Mouse (Mus musculus) cerebellum, adult 18-20 months (tissue): Measurements from ENCODE around the gene 5730522E02Rik.

ENCODE experiments used
- DNase-seq, 2 experiments: peaks; one replicate each; pipeline ENCODE4 v3.0.0; 2021

5730522E02Rik gene

DNA sequence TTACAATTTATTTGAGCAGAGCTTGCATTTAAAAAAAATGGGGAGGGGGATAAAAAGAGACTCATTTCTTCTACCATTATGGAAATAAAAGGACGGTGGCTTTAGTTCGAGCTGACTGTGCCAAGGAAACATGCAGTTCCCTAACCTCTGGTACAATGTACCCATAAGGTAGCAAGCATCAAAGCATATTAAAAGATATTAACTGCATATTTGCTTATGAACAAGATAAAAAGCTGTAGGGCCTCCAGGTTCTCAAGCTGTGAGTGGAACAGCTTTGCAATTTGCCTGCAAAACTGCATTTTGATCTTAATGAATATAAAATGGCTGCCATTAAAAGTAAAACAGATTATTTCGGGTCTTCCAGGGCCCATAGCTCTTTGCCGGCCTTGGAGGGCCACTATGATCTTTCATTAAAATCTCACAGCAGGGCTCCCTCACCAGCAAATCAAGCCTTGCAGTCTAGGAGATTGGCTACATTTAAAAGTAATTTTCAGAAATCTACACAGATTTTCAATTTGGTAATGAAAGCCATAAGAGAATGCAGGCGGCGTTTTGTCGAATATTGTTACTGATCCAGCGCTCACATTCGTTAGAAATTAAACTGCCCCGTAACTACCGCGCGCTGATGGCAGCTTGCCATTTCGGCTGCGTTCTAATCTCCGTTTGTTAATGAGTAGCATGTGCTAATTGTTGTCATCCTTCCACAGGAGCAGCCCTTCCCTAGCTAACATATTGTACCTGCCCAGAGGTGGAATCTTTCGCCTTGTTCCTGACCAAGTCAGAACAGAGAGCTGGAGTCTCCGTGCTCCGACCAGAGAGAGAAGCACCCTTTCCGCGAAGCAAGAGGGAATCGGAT, 565.6 kb downstream of the 5730522E02Rik start:
- DNase-seq, result no peak

DNA sequence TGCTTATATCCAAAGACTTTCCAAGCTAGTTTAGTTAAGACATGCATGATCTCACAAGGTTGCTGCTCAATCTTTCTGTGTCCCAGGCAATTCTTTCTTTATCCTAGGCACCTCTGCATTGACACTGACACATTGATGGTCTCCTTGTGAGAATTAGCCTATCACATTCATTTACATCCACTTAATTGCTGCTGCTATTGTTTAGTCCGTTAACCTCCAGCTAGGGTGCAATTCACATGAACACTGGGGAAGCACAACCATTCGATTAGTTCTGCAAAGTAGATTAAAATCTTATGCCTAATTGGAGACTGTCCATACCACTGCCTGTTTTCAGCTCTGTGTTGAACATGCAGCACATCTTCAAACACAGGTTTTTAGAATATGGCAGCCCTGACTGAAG, 603.7 kb downstream of the 5730522E02Rik start:
- DNase-seq, result no peak

DNA sequence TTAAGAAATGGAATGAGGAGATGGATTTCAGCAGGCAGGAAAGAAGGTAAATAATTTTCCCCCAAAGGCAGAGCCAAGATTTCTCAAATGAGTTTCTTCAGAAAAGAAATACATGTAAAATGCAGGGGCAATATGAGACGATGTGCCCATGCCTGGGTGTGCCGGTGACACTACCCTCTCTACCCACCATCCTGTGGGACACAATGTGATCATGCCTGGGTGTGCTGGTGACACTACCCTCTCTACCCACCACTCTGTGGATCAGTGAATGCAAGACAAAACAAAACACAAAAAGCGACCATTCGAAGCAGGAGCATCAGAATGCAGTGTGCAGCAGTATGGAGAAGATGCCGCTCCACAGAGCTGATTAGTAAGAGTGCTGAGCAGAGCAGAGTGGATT, 610.5 kb downstream of the 5730522E02Rik start:
- DNase-seq, result no peak

DNA sequence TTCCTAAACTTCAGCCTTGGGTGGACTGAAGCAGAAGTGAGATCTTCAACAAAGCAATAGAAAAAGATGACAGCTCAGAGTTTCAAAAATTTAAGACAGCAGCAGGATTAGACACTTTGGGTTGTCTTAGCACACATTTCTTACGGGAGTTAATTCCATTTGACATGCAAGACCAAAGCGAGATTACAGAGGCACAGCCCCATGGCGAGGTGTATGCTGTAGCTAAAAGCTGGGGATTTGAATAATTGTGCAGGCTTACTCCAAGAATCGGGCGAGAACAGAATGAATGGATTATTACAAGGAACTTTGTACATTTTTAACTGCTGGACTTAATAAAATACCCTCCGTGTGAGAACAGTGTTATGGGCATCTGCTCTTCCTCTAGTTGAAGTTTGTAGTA, 615.3 kb downstream of the 5730522E02Rik start:
- DNase-seq, result no peak

DNA sequence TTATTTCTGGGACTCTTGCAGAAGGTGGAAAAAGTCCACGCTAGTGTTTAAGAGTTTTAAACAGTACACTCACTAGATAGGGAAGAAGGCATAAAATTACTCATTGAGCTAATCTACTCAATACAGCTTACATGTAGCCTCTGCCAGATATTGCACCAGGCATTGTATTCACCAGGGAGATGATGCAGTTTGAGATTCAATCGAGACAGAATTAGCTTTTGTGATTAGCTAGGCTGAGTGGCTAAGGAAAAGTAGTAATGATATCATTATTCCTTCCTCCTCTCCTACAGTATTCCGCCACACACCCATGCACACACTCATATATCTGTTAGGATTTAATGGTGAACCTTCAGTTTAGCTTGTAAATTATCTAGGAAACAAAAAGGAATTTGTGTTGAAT, 615.8 kb downstream of the 5730522E02Rik start:
- DNase-seq, result no peak

DNA sequence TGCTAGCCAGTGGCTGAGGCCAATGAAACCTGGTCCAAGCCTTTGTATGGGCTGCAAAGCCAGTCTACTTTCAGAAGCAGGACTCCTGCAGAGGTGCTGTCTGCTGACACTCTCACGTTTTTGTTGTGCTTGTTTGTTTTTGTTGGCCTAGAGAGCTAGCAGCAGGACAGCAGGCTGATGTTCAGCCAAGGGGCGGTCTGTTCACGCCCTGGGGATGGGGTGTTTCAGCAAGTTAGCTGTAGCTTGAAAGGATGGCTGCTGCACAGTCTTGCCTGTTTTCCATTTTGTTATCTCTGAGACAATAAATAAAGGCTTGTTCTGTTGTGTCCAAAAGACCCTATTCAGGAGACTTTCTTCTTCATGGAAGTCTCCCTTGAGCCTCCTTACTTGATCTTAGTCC, 618.3 kb downstream of the 5730522E02Rik start:
- DNase-seq, result no peak

DNA sequence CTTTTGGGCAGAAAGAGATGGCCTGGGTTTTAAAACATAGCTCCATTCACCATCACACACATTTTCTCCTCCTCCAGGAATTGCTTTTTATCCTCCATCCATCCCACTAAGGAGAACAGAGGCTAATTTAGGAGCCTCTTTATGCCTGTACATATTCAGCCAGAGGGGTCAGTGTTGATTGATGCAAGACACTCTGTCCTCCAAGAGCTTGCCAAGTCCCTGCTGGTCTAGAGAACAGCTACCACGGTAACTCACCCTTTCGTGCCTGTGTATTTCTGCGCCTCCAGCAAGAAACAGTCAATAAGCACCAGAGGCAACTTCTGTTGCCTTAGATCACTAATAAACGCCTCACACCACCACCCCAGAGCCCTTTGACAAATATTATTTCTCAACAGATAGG, 620.3 kb downstream of the 5730522E02Rik start:
- no peak for DNase-seq

DNA sequence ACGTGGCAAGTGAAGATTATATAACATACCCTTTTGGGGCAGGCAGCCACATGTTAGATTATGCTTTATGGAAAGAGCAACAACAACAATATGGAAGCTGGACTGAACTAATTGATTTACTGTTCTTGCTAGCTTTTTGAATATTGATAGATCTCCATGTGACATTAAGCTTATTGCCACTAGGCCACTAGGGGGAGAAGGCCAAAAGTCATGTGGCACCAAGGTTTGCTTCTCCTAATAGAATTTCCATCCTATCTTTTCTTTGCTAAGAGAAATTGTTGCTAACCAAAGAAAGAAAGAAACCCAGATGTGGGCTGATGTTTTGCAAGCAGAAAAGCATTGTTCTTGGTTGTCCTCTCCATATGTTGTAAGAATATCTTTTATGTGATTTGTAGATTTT, 621.1 kb downstream of the 5730522E02Rik start:
- DNase-seq, result no peak

DNA sequence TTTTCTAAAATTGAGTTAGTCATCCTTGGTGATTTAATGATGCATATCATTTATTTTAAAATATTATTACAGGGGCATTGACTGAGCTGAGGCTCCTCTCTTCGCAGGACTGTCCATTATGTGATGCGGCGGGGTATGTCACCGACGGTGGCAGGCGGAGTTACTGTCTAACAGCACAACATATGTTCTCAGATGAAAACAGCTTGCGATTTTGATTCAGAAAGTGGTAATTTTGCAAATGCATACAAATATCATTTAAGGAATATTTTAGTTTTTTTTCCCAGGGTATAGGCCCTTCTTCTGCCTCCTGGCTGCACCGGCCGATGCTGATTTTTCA, 636.5 kb downstream of the 5730522E02Rik start:
- no peak for DNase-seq

DNA sequence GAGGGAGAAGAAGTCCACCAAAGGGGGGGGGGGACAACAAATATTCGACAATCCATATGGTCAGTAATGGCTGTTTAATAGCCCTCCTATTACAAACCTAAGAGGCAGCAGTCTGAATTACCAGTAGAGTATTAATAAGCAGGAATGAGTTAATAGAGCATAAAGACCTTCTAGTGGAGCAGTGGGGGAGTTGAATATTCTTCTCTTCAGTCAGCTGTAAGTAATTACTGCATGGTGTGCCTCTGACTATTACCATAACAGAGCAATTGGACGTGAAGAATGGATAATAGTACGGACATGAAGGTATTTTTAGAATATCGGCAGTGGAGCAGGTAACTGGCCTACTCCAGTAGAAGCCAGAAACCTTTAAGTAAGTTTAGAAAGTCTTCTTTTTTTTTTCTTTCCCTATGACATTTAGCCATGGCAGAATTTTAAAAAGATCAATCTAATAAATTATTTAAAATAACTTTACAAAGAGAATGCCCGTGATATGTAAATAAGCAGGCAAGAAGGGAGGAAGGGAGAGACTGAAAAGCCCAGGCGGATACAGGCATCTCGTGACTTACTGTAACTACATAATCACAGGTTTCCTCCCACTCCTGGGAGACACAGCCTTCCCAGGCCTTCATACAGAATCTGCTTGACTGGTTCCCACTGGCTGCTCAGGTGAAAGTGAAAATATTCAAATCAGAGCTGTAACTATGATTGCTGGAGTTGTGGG, 637.0 kb downstream of the 5730522E02Rik start:
- no peak for DNase-seq

DNA sequence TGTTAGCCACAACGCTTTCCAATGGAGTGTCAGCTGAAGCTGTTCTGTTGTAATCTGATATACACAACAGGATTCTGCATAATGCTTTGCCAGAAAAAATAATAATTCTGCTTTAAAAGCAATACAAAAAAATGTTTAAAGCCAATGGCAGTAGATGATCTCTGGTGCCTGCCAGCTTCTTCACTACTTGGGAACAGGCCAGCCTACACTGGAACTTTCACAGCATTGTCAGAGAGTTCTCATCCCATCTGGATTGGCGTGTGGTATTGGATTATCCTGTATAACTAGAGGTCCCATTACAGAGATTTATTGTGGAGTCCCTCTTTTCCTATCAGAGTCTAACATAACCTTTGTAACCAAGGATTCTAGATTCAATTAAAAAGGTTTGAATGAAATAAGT, 639.2 kb downstream of the 5730522E02Rik start:
- no peak for DNase-seq
